Mouse (Mus musculus) testis, adult 2 months (tissue): Measurements from ENCODE around the gene Orc3. TPM values are rescaled to one million over a fixed set of nuclear protein-coding genes. Genes with fewer than 3 reads are reported as not detected.

Source experiments
- H3K27ac ChIP-seq: fragments of 200-500 bp; 2 replicates; pipeline ENCODE4 v1.5.1; 2012; ENCODE audit warnings: low read depth, low read length; ENCODE audit not compliant: control insufficient read depth, insufficient read depth
- H3K27me3 ChIP-seq: fragments of 200-500 bp; 2 replicates; pipeline ENCODE4 v1.6.1; 2012; ENCODE audit warnings: mild to moderate bottlenecking, low read length, moderate library complexity; ENCODE audit not compliant: control insufficient read depth, insufficient read depth
- H3K36me3 ChIP-seq: fragments of 200-500 bp; 2 replicates; pipeline ENCODE4 v1.6.1; 2012; ENCODE audit warnings: mild to moderate bottlenecking, low read length; ENCODE audit not compliant: control insufficient read depth, insufficient read depth
- H3K4me1 ChIP-seq: fragments of 200-500 bp; 2 replicates; pipeline ENCODE4 v1.6.1; 2012; ENCODE audit warnings: low read length; ENCODE audit not compliant: control insufficient read depth, insufficient read depth
- H3K4me3 ChIP-seq: fragments of 200-500 bp; 2 replicates; pipeline ENCODE4 v1.5.1; 2012; ENCODE audit warnings: low read depth, mild to moderate bottlenecking, low read length, moderate library complexity, mixed read lengths; ENCODE audit not compliant: control insufficient read depth
- CTCF ChIP-seq: fragments of 200-500 bp; IDR thresholded peaks from 2 replicates; pipeline ENCODE4 v1.5.1; 2012; ENCODE audit warnings: low read depth, mild to moderate bottlenecking, inconsistent platforms, low read length, moderate library complexity; ENCODE audit not compliant: control insufficient read depth, insufficient read depth, insufficient replicate concordance
- POLR2A ChIP-seq: fragments of 200-500 bp; IDR thresholded peaks from 2 replicates; pipeline ENCODE4 v1.6.1; 2012; ENCODE audit warnings: low read depth, mild to moderate bottlenecking, inconsistent platforms, low read length, moderate library complexity; ENCODE audit not compliant: control insufficient read depth
- polyA plus RNA-seq: library from polyadenylated mRNA; depleted of rRNA; stranded (reverse); fragments of >200 nt; gene quantifications from 2 replicates; pipeline ENCODE4 v1.2.3, GENCODE M21; 2012

Orc3 gene
- polyA plus RNA-seq, 1 experiment, result 14.1 TPM

GRCm38 (mm10) chr4:34560971-34561370, 53.8 kb downstream of the Orc3 start:
- Histone ChIP-seq H3K27me3 (no peaks in the 10 kb centered on the region), H3K36me3 (no peaks in the 10 kb centered on the region), H3K27ac (no peak overlapping the region), H3K4me1 (no peaks in the 10 kb centered on the region; the same call in 1 of the 2 replicates), H3K4me3 (no peak overlapping the region)
- no peak for TF ChIP-seq CTCF
- TF ChIP-seq POLR2A, result no peak

DNA sequence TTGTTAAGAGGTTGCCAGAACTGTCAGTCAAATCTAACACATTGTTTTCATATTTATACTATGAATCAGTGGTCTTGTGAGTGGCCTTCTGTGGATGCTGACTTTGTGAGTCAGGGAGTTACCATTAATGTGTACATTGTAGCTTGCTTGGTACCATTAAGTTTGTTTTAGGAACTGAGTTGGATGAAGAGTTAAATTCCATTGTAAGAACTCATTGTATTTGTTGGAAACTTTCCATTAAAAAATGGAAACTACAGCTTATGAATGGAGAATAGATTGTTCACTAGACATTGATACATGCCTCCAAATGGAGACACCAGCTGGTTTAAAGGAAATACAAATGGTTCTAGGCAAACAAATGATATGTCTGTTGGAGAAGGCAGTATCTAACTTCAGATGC, 58.6 kb downstream of the Orc3 start:
- no peaks in the 10 kb centered on the region for H3K27me3 ChIP-seq
- H3K36me3 ChIP-seq, result no peaks in the 10 kb centered on the region
- no peak overlapping the region for H3K4me3 ChIP-seq
- TF ChIP-seq CTCF (no peak), POLR2A (no peak)
- H3K27ac ChIP-seq, result no peak overlapping the region
- peaks cover 3% of the 10 kb centered on the region; the same call in 1 of the 2 replicates for H3K4me1 ChIP-seq

- TF ChIP-seq CTCF (no peak), POLR2A (no peak)
Measured at GRCm38 (mm10) chr4:34555604-34556003, 59.1 kb downstream of the Orc3 start.

GRCm38 (mm10) chr4:34554596-34554995, 60.1 kb downstream of the Orc3 start:
- H3K27me3 ChIP-seq, result no peaks in the 10 kb centered on the region
- no peak overlapping the region for H3K27ac ChIP-seq
- H3K36me3 ChIP-seq, result no peaks in the 10 kb centered on the region
- no peak overlapping the region for H3K4me3 ChIP-seq
- H3K4me1 ChIP-seq, result peaks cover 3% of the 10 kb centered on the region; the same call in 1 of the 2 replicates
- TF ChIP-seq CTCF (no peak), POLR2A (no peak)

More at GRCm38 (mm10) chr4:34555604-34556003, 59.1 kb downstream of the Orc3 start:
- H3K4me1 ChIP-seq, result peaks cover 3% of the 10 kb centered on the region; the same call in 1 of the 2 replicates
- H3K36me3 ChIP-seq, result no peaks in the 10 kb centered on the region
- H3K4me3 ChIP-seq, result no peak overlapping the region
- no peak overlapping the region for H3K27ac ChIP-seq
- no peaks in the 10 kb centered on the region for H3K27me3 ChIP-seq

GRCm38 (mm10) chr4:34551966-34552365, 62.8 kb downstream of the Orc3 start:
- Histone ChIP-seq H3K36me3 (no peaks in the 10 kb centered on the region), H3K27ac (no peak overlapping the region; the same call in 1 of the 2 replicates), H3K4me3 (peak overlapping the region; percentile 88; the same call in 1 of the 2 replicates), H3K27me3 (no peaks in the 10 kb centered on the region), H3K4me1 (peaks cover 3% of the 10 kb centered on the region; the same call in 1 of the 2 replicates)
- TF ChIP-seq CTCF (no peak), POLR2A (no peak)

DNA sequence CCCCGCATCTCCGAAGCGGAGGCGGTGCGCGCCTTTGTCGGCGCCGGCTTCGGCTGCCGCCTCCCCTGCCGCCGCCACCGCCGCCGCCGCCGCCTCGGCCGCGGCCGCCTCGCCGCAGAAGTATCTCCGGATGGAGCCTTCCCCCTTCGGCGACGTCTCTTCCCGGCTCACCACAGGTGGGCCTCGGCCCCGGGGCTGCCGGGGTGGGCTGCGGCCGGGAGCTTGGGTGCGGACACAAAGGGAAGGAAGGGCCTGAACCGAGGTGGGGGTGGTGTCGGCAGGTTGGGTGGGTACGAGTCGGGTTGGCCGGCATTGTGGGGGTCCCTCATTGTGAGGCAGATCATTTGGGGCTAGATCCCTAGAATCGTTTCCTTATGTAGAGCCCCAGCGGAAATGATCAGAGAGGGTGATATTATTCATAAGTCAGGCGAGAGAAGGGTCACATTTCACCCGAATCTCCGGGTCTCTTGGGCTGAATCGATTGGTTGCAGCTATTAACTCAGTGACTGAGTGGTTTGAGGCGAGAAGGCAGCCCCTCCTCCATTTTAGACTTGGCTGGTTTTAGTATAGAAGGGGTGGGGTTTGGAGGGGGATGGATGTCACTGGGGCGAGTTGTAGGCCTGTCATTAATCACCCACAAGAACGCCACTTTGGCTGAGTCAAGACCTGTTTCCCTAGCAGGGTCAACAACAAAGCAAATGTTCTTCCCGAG, 63.5 kb downstream of the Orc3 start:
- Histone ChIP-seq H3K4me1 (peaks cover 3% of the 10 kb centered on the region; the same call in 1 of the 2 replicates), H3K27ac (peak overlapping the region; percentile 85), H3K27me3 (no peaks in the 10 kb centered on the region), H3K36me3 (no peaks in the 10 kb centered on the region), H3K4me3 (peak overlapping the region; percentile 88)
- TF ChIP-seq CTCF (no peak), POLR2A (no peak)

DNA sequence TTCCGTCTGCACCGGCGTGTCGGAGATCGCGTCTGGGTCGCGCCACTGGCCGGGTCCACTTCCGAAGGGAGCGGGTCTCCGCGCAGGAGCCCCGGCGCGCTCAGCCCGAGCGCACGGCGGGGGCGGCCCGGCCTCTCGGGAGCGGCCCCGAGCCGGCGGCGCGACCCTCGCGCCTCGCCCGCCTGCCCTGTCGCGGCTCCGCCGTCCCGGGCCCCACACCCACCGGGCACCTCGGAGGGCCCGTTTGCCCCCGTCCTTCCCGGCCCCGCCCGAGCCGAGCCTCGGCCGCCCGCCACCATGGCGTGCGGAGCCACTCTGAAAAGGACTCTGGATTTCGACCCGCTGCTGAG, 64.0 kb downstream of the Orc3 start, which contains the start of gene Akirin2:
TSS of gene Akirin2 (plus strand) at position 190 of the 350 bp plus-strand sequence.
- peak within 1 kb of the TSS; percentile 88 for H3K4me3 ChIP-seq
- no peak; the same call in 1 of the 2 replicates for TF ChIP-seq POLR2A
- no peak for TF ChIP-seq CTCF
- peak within 1 kb of the TSS; percentile 85 for H3K27ac ChIP-seq
- peaks cover 3% of the 10 kb centered on the region; the same call in 1 of the 2 replicates for H3K4me1 ChIP-seq
- no peaks in the 10 kb centered on the region for H3K36me3 ChIP-seq
- no peaks in the 10 kb centered on the region for H3K27me3 ChIP-seq
